Mouse (Mus musculus) left cerebral cortex, adult 11 months (tissue): Measurements from ENCODE around the gene Hrg.
"Not testable (repeated sequence)": the region's sequence is repeated elsewhere in the genome, so short reads cannot be mapped to it uniquely, and the experiment has no call there.

Experiments
- DNase-seq: peaks from one replicate; pipeline ENCODE4 v3.0.0; 2022; ENCODE audit warnings: low spot score

The Hrg gene

GRCm38 (mm10) chr16:22961073-22961472, 10.2 kb downstream of the Hrg start:
- DNase-seq = no peak

GRCm38 (mm10) chr16:22962256-22962655, 11.4 kb downstream of the Hrg start:
- no peak for DNase-seq

GRCm38 (mm10) chr16:22963293-22963692, 12.4 kb downstream of the Hrg start:
- no peak for DNase-seq

- DNase-seq = no peak
These were observed 16.6 kb downstream of the Hrg start for GRCm38 (mm10) chr16:22967383-22968030.

GRCm38 (mm10) chr16:22996951-22997350, 46.1 kb downstream of the Hrg start:
- not testable (repeated sequence) for DNase-seq
